Mouse (Mus musculus) liver, embryonic 16.5 days (tissue): ENCODE measurements at regions not wholly inside any gene's neighbourhood (a gene's known extent, or its start where the extent isn't known, plus 50 kb on each side); places are given as distances from the start of the nearest gene placed in this dataset.

ENCODE experiments used
- ATAC-seq: fragments of 200-750 bp; cut with Nextera tagmentation; 2 replicates; pipeline ENCODE4 v1.8.0; 2017; ENCODE audit warnings: low read depth, mild to moderate bottlenecking, moderate number of reproducible peaks, moderate library complexity
- H3K27ac ChIP-seq: fragments of 300-500 bp; sonication (generic); 2 replicates; pipeline ENCODE4 v1.5.1; 2014; ENCODE audit warnings: mild to moderate bottlenecking, low read length
- H3K27me3 ChIP-seq: fragments of 300-500 bp; sonication (generic); 2 replicates; pipeline ENCODE4 v1.6.1; 2014; ENCODE audit warnings: low read depth, low read length, mixed read lengths; ENCODE audit not compliant: control insufficient read depth, insufficient read depth
- H3K36me3 ChIP-seq: fragments of 300-500 bp; sonication (generic); 2 replicates; pipeline ENCODE4 v1.6.1; 2014; ENCODE audit warnings: mild to moderate bottlenecking; ENCODE audit not compliant: control insufficient read depth, insufficient read depth
- H3K4me1 ChIP-seq: fragments of 300-500 bp; sonication (generic); 2 replicates; pipeline ENCODE4 v1.6.1; 2014; ENCODE audit warnings: low read depth, low read length, mixed read lengths; ENCODE audit not compliant: control insufficient read depth
- H3K4me2 ChIP-seq: fragments of 300-500 bp; sonication (generic); 2 replicates; pipeline ENCODE4 v1.6.1; 2014; ENCODE audit warnings: low read depth, low read length, mixed read lengths
- H3K4me3 ChIP-seq: fragments of 300-500 bp; sonication (generic); 2 replicates; pipeline ENCODE4 v1.5.1; 2014; ENCODE audit warnings: low read depth, mild to moderate bottlenecking, low read length
- H3K9ac ChIP-seq: fragments of 300-500 bp; sonication (generic); 2 replicates; pipeline ENCODE4 v1.6.1; 2014; ENCODE audit warnings: low read depth, low read length
- H3K9me3 ChIP-seq: fragments of 300-500 bp; sonication (generic); replicated peaks from 2 replicates; pipeline ENCODE4 v1.6.1; 2016; ENCODE audit warnings: low read length; ENCODE audit not compliant: control insufficient read depth
- WGBS: fragments of 180-500 bp; shearing (Covaris S2); extraction: QIAGEN DNeasy Blood & Tissue Kit; methylation state at CpG from one replicate; pipeline ENCODE4 v1.1.7; 2014; ENCODE audit not compliant: insufficient replicate concordance; 5-methylcytosine and 5-hydroxymethylcytosine counted together

DNA sequence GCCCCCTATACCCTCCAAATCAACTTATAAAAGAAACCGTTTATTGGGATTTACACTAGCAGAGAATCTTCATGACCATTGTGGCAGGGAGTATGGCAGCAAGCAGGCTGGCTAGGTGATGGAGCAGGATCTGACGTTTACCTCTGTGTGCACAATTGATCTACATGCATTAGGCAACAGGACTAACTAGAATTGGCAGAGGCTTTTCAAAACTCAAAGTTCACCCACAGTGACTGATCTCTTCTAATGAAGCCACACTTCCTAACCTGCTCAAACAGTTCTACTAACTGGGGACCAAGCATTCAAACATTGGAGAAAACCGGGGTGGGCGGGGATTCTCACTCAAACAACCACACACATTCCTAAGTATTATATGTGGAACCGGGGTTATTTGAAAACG, 1382.9 kb upstream of the Tenm2 start:
- WGBS, result 55% methylated on average over 6 of the region's 6 CpGs
- Histone ChIP-seq H3K9me3 (no peaks in the 10 kb centered on the region), H3K4me3 (no peak overlapping the region), H3K27ac (no peak overlapping the region), H3K9ac (no peak overlapping the region), H3K36me3 (no peaks in the 10 kb centered on the region), H3K4me2 (no peak overlapping the region), H3K4me1 (no peaks in the 10 kb centered on the region), H3K27me3 (no peaks in the 10 kb centered on the region)
- peak; percentile 79 for ATAC-seq

GRCm38 (mm10) chr11:38600971-38601370, 1365.2 kb upstream of the Tenm2 start:
- no peaks in the 10 kb centered on the region for H3K27me3 ChIP-seq
- H3K4me1 ChIP-seq, result no peaks in the 10 kb centered on the region
- H3K36me3 ChIP-seq, result no peaks in the 10 kb centered on the region
- 38% methylated on average over 4 of the region's 4 CpGs for WGBS
- H3K4me3 ChIP-seq, result no peak overlapping the region
- no peak overlapping the region for H3K9ac ChIP-seq
- no peaks in the 10 kb centered on the region for H3K9me3 ChIP-seq
- H3K27ac ChIP-seq, result no peak overlapping the region
- H3K4me2 ChIP-seq, result no peak overlapping the region
- ATAC-seq, result no peak

GRCm38 (mm10) chr11:38568515-38568914, 1332.8 kb upstream of the Tenm2 start:
- no peak overlapping the region for H3K27ac ChIP-seq
- no peak overlapping the region for H3K4me2 ChIP-seq
- 85% methylated on average over 1 of the region's 1 CpGs for WGBS

DNA sequence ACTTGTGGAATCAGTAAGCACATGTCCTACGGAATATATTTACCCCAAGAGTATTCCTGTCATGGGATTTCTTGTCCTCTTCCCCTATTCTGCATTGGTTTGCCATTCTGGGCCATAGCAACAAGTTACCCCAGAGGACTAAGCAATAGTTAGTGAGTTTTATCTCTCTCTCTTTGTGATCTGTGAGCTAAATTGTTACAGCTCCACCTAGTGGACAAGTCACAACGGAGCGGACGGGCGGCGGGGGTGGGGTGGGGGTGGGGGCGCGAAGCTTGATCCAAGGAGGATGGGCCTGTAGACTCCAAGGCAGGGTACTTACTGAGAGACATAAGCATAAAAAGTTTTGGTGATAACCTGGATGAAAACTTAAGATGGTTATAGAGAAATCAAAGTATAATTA, 1308.1 kb upstream of the Tenm2 start:
- no peak overlapping the region for H3K4me3 ChIP-seq
- no peak for ATAC-seq
- no peaks in the 10 kb centered on the region for H3K36me3 ChIP-seq
- no peak overlapping the region for H3K9ac ChIP-seq
- 9% methylated on average over 8 of the region's 8 CpGs for WGBS
- H3K4me2 ChIP-seq, result no peak overlapping the region
- no peaks in the 10 kb centered on the region for H3K9me3 ChIP-seq
- H3K4me1 ChIP-seq, result no peaks in the 10 kb centered on the region
- no peak overlapping the region for H3K27ac ChIP-seq
- no peaks in the 10 kb centered on the region for H3K27me3 ChIP-seq

More at GRCm38 (mm10) chr11:38568515-38568914, 1332.8 kb upstream of the Tenm2 start:
- Histone ChIP-seq H3K4me1 (no peaks in the 10 kb centered on the region), H3K36me3 (no peaks in the 10 kb centered on the region), H3K4me3 (no peak overlapping the region), H3K9ac (no peak overlapping the region), H3K9me3 (no peaks in the 10 kb centered on the region), H3K27me3 (no peaks in the 10 kb centered on the region)
- no peak for ATAC-seq

DNA sequence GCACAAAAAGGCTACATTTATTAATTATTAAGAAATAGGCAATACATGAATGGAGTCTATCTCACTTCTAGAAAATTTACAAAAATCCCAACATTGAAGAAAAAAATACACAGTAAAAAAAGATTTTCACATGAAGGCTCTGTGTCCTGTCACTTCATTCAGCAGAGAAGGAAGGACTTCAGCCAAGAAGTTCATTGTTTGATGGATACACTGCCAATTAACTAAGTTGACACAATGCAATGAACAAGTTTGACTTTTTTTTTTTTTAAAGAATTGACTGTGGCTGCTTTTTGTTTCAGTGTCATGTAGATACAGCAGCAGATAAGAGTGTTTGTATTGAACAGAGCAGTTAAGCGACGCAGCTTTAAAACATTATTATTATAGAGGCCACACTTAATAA, 1304.3 kb upstream of the Tenm2 start:
- H3K4me3 ChIP-seq, result no peak overlapping the region
- no peak for ATAC-seq
- no peaks in the 10 kb centered on the region for H3K9me3 ChIP-seq
- H3K27me3 ChIP-seq, result no peaks in the 10 kb centered on the region
- H3K9ac ChIP-seq, result no peak overlapping the region
- no peaks in the 10 kb centered on the region for H3K36me3 ChIP-seq
- no peak overlapping the region for H3K4me2 ChIP-seq
- H3K27ac ChIP-seq, result no peak overlapping the region
- WGBS, result 85% methylated on average over 2 of the region's 2 CpGs
- no peaks in the 10 kb centered on the region for H3K4me1 ChIP-seq

- H3K9ac ChIP-seq, result no peak overlapping the region
- no peaks in the 10 kb centered on the region for H3K36me3 ChIP-seq
- no peak overlapping the region for H3K4me3 ChIP-seq
- no peak for ATAC-seq
- no peaks in the 10 kb centered on the region for H3K27me3 ChIP-seq
- no peak overlapping the region for H3K4me2 ChIP-seq
- WGBS, result 58% methylated on average over 2 of the region's 2 CpGs
- no peaks in the 10 kb centered on the region for H3K9me3 ChIP-seq
- no peak overlapping the region for H3K27ac ChIP-seq
- H3K4me1 ChIP-seq, result no peaks in the 10 kb centered on the region
These were observed 1296.5 kb upstream of the Tenm2 start for GRCm38 (mm10) chr11:38532282-38532681.

DNA sequence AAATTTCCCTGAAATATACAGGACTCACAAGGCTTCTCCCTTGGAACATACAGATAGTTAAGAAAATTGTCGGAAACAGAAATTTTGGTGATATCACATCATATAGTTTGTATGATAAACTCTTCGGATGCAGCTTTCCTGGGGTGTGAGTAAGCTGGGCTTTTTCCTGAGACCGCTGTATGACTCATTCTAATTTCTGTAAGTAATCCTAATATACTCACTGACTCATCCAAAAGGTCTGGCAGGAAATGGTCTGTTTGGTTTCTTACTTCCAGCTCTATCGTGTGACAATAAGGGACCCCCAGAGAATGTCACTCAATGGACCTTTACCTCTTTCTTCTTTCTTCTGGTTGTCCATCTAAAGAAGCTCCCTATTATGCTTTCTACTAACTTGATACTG, 1273.9 kb upstream of the Tenm2 start:
- Histone ChIP-seq H3K4me1 (no peaks in the 10 kb centered on the region), H3K4me3 (no peak overlapping the region), H3K9ac (no peak overlapping the region), H3K27me3 (no peaks in the 10 kb centered on the region), H3K9me3 (no peaks in the 10 kb centered on the region), H3K27ac (no peak overlapping the region), H3K36me3 (no peaks in the 10 kb centered on the region), H3K4me2 (no peak overlapping the region)
- no peak for ATAC-seq
- 54% methylated on average over 4 of the region's 4 CpGs for WGBS

GRCm38 (mm10) chr11:38464239-38464596, 1228.5 kb upstream of the Tenm2 start:
- Histone ChIP-seq H3K4me3 (no peak overlapping the region), H3K9ac (no peak overlapping the region), H3K27me3 (no peaks in the 10 kb centered on the region), H3K27ac (no peak overlapping the region), H3K4me1 (no peaks in the 10 kb centered on the region), H3K9me3 (no peaks in the 10 kb centered on the region), H3K36me3 (no peaks in the 10 kb centered on the region), H3K4me2 (no peak overlapping the region)
- ATAC-seq, result no peak
- 78% methylated on average over 2 of the region's 2 CpGs for WGBS

GRCm38 (mm10) chr11:38463568-38464238, 1227.9 kb upstream of the Tenm2 start:
- Histone ChIP-seq H3K9ac (no peak overlapping the region), H3K4me3 (no peak overlapping the region), H3K27ac (no peak overlapping the region), H3K9me3 (no peaks in the 10 kb centered on the region), H3K4me1 (no peaks in the 10 kb centered on the region), H3K27me3 (no peaks in the 10 kb centered on the region), H3K4me2 (no peak overlapping the region), H3K36me3 (no peaks in the 10 kb centered on the region)
- no peak for ATAC-seq
- 55% methylated on average over 4 of the region's 4 CpGs for WGBS
